Mouse (Mus musculus): ENCODE results near the gene Lyzl4.
A peak's percentile ranks its signal among the peaks of the same experiment; 100 is the strongest.

The Lyzl4 gene

DNA sequence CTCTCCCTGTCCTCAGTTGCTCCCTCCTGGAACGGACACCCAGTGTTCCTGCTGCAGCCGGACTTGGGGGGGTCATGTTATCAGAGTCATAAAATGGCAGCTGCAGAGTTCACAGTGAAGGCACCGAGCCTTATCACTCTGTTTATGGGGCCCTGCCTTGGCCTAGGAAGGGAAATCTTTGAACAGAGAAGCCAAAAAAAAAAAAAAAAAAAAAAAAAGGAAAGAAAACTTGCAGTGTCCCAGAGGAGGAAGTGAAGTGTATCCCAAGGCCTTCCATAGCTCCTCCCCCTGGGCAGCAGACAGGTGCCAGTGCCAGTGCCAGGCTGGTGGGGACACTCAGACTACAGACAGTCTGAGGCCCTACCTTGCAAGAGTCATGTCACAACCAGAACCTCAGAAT, 3.0 kb upstream of the Lyzl4 start:
- DNase-seq, result no peak

DNA sequence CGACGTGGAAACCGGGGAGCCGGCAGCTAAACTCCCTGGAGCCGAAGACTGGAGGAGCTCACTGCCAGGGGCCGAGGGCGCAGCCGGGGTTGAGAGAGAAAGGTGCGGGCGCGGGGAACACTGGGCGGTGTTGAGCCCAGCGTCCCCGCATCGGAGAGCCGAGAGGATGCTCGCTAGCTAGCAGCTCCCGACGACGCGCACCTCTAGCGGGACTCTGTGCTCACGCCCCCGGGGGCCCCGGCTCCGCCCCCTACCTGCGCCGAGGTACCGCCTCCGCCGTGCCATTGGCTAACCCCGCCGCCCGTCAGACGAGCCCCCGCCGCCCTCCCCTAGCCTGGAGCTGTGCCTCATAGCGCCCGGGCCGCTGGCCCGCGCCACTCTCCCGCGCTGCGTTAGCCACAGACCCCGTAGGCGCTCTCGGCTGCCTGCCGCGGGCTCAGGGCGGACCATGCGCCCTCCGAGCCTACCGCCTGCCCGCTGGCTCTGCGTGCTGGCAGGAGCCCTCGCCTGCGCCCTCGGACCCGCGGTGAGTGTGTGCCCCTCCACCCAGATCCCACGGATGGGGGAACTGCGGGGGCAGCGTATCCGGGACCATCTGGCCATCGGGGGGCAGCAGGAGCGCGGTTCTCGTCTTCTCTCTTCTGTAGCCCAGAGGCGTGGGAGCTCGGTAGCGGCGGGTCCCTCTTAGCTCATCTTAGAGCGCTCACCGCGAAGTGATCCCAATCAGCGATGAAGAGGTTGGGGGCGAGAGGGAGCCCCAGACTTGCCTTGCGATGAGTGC, 695 bp upstream of the Lyzl4 start, which contains the start of gene Vipr1:
TSS of gene Vipr1 (plus strand) at position 316 of the 781 bp plus-strand sequence.
- DNase-seq, result peak; percentile 75

DNA sequence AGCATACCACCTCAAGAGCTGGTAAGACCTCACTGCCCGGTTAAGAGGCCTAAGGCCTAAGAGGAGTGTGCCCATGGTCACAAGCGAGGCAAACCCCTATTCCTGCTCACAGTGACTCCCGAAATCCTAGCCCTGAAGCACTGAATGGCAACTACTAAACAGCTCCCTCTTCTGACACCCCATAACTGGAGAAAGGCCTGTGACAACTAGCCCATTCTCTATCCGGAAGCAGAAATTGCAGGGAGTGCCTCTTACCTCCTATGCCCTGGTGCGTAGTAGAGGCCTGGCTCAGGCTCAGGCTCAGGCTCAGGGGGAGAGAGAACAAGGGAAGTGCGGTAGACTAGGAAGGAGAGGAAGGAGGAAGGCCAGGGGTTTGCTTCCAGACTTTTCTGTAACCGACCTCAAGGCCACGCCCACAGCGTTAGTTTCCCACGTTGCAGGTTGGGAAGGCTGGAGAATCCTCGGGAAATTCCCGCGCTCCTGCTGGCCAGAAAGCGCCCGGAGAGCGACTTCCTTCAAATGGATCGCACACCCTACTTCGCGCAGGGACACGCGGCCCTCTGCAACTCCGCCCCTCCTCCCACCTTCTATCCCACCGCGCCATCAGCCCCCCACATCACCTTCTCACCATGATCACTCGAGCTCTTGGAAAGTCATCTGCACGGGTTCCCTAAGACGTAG, 521 bp downstream of the Lyzl4 start:
- DNase-seq, result no peak

DNA sequence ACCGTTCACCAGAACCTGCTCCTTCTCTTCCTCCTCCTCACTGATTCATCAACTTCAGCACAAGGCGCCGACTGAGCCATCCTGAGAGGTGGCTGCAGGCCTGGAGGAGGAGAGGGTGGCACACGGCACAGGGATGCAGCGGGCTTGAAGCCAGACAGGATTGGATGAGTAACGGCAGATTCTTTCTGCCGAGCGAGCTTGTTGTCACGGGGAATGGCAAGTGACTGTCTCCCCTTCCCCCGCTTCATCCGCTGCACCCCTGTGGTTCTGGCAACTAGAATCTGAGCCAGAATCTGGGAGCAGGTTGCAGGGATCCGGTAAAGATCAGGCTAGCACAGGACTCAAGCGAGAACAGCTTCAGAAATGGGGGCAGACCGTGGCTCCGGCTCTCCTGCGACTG, 2.1 kb downstream of the Lyzl4 start:
- DNase-seq, result no peak

GRCm38 (mm10) chr9:121635835-121636576, 5.9 kb downstream of the Lyzl4 start:
- no peak for DNase-seq

DNA sequence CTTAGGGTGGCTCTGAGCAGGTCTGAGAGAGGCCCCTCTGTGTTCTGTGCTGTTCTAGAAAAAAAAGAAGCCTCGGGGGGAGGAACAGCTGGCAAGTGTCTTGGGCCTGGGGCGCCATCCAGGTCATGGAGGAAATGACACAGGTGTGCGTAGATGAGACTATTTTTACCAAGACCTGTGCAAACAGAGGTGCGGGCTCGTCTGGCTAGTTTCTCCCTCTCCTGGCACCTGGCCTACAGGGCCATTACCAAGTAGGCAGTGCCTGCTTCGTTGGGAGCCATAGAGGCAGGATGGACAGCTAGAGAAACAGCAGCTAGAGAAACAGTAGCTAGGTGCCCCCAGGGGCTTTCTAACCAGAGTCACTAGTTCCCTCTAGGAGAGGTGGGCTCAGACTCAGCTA, 8.6 kb downstream of the Lyzl4 start:
- DNase-seq, result no peak

DNA sequence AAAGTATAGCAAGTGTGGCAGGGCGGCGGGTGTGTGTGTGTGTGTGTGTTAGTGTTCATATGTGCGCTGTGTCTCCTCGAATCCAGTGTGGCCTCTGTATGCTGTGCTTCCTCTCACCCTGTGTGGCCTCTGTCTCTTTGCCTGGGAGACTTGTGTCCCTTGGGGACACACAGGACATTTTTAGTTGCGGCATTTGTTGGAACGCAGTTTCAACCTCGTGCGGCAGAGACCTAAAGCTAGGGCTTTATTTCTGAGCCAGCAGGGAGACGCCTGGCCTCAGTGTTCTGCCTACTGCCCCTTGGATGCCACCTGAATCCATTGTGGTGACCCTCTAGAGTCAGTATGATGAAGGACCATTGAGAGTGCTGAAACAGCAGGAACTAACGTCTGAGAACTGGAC, 9.0 kb downstream of the Lyzl4 start:
- DNase-seq, result no peak

GRCm38 (mm10) chr9:121631946-121632345, 9.9 kb downstream of the Lyzl4 start:
- no peak for DNase-seq

- DNase-seq, result no peak
Observed at GRCm38 (mm10) chr9:121630627-121631026, 11.3 kb downstream of the Lyzl4 start.

GRCm38 (mm10) chr9:121624920-121625319, 17.0 kb downstream of the Lyzl4 start:
- no peak for DNase-seq

DNA sequence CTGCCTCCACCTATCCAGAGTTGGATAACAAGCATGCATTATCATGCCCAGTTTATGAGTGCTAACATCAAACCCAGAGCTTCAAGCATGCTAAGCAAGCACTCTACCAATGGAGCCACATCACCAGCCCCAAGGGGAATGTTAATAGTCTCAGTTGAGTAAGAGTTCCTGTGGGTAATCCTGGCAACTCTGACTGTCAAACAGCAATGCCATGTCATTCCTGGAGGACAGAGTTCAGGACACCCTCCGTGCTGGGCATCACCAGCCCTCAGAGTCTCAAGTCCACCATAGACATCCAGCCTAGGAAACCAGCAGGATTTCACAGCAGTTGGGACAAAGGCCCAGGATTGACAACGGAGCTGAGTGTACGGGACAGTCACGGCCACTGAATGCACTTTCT, 18.7 kb downstream of the Lyzl4 start:
- DNase-seq, result no peak

DNA sequence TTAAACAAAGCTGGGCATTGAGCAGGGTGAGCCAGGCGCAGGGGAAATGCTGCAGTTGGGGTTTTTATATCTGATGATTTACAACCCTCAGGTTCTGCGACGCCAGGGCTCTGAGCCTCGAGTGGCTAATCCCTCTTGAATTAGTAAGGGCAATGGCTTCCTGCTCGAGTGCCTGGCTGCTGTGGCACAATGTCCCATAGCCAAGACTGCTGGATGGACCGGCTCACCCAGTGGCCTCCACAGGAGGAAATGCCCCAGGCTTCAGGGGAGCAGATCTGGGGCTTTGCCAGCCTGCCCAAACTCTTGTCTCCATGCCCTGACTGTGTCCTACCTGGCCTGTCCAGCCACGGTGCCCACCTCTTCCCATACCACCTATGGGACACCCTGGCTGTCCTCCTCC, 22.5 kb downstream of the Lyzl4 start:
- no peak for DNase-seq

DNA sequence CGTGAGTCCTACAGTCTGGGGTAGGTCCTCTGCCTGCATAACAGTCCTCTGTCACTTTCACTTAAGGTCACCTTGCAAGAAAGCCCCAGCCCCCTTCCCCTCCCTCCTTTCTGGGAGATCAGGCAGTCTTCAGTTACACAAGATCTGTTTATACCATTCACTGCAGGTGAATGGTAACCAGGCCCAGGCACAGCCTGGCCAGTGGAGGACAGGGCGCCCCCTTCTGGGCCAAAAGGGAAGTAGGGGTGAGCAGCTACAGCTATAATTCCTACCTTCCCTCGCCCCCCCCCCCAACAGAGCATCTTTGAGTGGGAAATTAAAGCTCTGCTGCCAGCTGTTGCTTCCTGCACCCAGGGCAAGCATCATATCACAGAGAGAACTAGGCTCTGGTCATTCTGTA, 25.4 kb downstream of the Lyzl4 start:
- no peak for DNase-seq

DNA sequence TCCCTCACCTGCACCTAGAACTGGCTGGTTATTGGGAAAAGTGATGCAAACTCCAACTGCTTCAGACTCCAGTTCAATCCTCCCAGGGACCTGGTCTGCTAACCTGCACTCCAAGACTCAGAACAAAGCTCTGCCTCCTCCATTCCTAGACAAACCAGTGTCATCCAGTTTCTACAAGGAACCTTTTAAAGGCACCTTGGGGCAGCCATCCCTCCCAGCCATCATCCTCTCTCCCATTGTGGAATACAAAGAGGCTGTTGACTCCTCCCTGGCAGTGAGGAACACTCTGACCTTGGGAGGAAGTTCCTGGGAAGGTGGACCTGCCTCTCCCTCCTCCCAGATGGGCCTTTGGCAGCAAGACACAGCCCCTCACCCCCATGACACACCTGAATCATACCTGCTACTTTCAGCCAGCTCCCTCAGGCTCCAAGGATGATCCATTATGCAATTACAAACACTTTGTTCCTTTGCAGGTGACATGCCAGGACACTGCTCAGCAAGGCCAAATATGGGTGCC, 27.6 kb downstream of the Lyzl4 start:
- DNase-seq, result no peak

DNA sequence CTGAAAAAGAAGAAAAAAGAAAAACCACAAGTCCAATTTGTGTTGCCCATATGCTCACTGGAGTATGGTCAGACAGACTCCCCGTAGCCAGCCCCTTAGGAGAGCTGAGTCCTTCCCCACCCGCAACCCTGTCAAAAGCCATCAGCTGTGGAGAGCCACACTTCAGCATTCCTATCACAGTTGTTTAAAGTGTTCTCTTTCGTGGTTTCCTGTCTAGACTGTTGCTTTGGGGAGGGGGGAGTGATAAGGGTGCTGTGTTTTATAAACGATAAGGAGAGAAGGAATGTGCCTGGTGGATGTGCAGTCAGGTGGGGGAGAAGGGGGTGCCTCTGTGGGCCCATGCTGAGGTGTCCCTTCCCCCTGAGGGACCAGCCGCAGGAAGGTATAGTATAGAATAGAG, 28.7 kb downstream of the Lyzl4 start:
- no peak for DNase-seq

- no peak for DNase-seq
Observed at GRCm38 (mm10) chr9:121609381-121609780, 32.5 kb downstream of the Lyzl4 start.

DNA sequence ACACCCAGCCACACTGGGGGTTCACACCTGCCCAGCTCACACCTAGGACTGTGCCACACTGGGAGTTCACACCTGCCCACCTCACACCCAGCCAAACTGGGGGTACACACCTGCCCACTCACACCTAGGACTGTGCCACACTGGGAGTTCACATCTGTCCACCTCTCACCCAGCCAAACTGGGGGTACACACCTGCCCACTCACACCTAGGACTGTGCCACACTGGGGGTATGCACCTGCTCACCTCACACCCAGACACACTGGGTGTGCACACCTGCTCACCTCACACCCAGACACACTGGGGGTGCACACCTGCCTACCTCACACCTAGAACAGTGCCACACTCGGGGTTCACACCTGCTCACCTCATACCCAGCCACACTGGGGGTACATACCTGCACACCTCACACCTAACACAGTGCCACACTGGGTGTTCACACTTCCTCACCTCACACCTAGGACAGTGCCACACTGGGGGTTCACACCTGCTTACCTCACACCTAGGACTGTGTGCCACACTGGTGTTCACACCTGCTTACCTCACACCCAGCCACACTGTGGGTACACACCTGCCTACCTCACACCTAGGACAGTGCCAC, 35.3 kb downstream of the Lyzl4 start:
- DNase-seq, result no peak

- peak; percentile 87 for DNase-seq
Observed at GRCm38 (mm10) chr9:121605414-121606278, 36.2 kb downstream of the Lyzl4 start.

GRCm38 (mm10) chr9:121602381-121602780, 39.5 kb downstream of the Lyzl4 start:
- peak; percentile 46 for DNase-seq

DNA sequence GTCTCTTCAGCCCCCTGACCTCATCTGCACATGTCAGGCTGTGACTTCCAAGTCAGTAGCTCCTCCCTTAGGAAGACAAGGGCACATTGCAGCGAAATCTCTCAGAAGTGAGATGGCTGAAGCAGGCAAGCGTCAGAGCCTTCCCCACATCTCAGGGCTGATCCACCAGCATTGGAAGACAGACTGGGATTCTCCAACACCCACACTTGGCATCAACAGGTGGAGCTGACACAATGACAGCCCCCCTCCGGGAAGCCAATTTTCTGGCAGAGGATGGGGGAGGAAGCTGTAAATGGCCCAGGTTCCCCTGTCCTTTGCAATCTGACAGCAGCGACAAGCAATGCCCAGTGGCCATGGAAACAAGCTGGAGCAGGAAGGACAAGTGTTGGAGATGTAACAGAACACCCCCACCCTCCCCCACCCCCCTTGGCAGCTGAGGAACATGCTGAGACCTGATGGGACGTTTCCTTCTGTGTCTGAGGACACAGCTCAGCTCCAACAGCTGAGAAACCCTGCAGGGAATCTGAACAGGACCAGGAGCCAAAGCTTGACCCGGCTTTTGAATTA, 41.0 kb downstream of the Lyzl4 start:
- peak; percentile 59 for DNase-seq

DNA sequence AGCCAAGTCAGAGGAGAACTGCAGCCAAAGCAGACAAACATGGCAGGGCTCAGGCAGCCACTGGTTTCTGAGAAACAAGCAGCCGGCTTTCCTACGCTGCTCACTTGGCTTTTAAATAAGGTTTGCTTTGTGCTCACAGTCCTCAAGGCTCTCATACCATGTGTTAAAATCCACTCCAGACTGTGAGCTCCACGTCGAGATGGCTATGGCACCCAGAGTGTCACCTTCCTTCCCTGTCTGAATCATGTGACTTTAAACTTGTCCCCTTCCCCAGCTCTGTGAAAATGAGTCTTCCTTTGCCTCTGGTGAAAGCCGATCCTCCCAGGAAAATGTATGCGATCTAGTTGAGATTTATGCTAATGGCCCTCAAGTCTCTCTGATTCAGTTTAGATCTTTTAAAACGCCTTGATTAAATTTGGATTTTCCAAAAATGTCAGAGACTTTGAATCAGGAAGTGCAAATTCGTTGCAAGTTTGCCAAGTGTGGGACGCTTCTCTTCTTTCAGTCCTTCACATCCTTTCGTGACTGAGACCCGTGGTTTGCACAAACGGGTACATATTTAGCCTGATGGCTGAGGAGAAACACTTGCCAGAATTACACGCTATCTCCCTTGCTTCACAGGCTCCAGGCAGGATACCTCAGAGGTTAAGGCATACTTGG, 41.6 kb downstream of the Lyzl4 start:
- no peak for DNase-seq
